Mouse (Mus musculus): ENCODE measurements around the gene Irgc1. TPM values are rescaled to one million over a fixed set of nuclear protein-coding genes. Genes with fewer than 3 reads are reported as not detected.
A peak's percentile ranks its signal among the peaks of the same experiment; 100 is the strongest.

Gene Irgc1
- polyA plus RNA-seq, 2 experiments from 2014 or later: not detected

DNA sequence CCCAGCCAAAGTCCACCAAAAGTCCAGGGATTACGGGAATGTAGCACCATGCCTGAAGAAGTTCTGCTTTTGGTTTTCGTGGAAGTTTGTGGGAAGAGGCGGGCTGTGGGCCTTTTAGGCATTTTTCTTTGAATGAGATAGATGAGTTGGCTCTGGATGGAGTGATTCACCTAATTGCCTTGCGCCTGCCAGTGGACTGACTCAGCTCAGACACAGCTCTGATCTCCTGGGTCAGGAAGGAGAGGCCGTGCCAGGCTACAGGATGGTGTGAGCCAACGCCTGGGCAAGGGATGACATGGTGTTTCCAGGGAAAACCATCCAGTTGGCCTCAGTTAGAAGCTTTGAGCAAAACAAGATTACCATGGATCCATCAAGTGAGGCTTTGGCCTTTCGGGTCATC is 18.3 kb upstream of the Irgc1 start:
- no peak for ATAC-seq

DNA sequence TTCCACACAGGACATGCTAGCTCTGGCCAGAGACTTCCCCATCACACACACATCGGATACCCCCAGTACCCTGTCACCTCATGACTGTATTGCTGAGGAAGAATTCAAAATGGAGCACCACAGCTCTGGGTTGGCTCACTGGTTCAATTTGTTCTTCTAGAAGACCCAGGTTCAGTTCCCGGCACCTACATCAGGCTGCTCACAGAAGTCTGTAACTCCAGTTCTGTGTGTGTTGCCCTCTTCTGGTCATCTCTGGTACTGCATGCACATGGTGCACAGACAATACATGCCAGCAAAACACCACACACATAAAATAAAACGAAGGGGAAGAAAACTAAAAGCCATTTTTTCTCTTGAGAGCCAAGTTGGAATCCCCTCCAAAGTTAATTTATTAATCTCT is 17.0 kb upstream of the Irgc1 start:
- ATAC-seq: no peak

DNA sequence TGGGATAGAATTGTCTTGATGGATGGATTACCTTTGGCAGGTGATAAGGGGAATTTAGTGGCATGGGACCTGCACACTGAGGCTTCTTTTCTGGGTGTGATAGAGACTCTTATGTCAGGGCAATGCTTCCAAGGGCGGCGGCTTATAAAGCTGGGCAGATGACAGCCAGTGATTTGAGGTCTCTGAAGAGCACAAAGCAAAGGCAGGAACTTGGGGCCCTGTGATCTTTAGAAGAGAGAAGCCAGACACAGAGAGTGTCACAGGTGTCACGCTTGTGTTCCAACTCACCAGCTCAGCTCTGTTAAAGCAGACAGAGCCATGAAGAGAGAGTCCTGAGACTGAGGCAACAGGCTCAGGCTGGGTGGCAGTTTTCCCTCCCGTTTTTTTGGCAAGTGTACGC is 15.8 kb upstream of the Irgc1 start:
- peak; percentile 54 for ATAC-seq

DNA sequence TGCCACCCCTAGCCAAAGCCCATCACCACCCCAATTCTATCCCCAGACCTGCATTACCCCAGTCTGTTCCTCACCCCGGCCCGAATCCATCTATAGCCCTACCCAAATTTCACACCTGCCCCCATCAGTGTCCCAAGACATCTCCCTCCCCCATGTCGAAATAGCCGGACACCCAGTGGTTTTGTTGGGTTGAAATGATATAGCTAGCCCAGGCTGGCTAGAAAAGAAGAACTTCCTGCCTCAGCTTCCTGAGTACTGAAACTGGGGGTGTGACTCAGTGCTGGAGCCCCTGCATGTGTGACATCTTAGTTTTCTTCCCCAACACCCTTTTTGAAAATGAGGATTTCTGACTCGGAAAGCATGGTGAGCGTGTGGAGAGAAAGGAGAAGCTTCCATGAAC is 14.7 kb upstream of the Irgc1 start:
- ATAC-seq: no peak

DNA sequence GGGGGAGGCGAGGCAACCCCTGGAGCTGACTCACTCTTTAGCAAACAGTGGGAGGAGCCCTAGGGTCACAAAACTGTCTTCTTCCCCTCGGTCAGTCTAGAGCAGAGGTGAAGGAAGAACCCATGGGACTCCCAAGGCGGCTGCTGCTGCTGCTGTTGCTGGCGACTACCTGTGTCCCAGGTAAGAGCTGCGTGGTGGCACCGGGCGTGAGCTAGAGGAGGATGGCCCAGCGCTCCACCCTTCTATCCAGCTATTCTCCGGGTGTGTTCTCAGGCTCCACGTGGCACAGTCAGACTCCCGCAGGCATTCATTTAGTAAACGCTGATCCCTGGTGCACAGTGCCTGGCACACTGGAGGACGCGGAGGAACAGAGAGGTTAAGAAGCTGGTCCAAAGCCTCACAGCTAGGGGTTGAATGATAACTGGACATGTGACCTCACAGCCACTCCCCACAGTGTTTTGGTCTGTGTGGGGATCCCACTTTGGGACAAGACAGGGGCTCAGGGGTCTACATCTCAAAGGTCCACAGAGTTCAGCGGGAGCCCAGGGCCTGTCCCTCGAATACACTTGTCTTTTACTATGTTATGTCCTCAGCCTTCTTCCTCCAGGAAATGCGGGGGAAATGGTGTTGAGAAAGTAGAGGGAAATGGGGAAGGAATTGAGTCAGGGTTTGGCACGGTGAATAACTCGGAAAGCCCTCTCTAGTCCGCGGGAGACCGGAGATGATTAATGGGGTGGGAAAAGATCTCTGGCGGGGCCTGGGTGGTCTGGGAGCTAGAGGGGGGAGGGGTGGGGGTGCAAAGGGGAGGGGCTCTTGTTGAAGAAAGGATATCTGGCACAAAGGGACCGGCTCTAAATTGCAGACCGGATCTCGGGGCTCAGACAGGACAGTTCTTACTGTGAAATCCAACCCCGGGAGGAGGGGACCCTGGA is 10.6 kb upstream of the Irgc1 start, which contains the start of gene Plaur:
Gene Plaur, plus strand, starts transcription at position 97 of the 932 bp plus-strand sequence.
- no peak for ATAC-seq

DNA sequence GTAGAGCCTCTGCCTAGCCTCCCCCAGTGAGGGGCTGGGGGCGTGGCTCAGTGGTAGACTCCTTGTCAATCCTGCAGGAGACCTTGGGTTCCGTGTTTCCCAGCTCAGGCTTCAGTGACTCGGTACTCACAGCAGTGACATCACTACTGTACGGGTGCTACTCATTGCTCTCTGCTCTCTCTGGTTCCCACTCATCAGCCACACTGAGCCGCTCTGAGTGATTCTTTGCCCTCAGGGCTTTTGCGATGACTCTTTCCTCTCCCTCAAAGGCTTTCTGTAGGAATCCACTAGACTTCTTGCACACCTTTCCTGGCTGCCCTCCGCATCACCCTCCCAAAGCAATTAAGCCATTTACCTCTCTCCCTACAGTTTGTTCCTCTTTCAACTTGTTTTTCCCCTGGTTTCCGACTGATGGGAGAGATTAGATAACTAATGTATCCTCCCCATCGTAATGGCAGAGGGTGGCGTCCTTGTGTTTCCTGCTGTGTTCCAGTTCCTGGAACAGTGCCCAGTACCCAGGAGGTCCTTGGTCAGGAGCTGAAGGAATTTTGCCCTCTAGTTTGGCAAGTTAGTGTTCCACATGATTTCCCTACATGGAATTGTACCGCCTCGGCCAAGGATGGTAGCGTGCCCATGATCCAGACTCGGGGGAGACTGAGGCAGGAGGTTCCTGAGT is 9.4 kb upstream of the Irgc1 start:
- ATAC-seq: no peak

DNA sequence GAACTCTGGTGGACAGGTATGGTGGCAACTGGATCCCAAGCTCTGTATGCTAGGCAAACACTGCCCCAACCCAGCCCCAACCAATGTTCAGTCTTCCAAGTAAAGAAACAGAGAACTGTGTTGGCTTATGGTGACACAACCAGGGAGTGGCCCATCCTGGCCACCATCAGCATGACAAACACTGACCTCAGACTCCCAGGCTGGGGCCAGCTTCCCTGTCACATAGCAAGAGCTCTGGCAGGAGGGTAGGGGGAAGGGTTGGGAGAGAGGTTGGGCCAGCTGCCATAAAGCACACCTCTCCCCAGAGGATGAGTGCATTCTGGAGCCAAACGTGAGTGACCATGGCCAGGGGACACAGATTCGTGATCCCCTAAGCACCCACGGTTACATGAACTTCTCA is 7.7 kb upstream of the Irgc1 start:
- no peak for ATAC-seq

DNA sequence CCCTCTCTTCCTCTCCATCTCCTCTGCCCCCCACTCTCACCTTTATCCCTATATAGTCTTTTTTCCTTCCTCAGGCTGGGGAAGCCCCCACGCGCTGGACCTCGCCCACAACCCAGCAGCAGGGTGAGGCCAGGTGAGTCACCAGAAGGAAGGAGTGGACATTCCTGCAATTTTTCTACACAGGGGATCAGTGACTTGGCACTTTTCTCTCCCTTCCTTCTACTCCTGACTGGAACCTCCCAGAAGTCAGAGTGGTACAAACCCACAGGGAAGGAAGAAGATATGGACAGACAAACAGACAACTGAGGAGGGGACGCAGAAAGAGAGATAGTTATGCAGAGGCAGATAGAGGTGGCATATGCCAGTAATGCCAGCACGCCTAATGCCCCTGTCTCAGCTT is 7.3 kb upstream of the Irgc1 start:
- no peak for ATAC-seq

DNA sequence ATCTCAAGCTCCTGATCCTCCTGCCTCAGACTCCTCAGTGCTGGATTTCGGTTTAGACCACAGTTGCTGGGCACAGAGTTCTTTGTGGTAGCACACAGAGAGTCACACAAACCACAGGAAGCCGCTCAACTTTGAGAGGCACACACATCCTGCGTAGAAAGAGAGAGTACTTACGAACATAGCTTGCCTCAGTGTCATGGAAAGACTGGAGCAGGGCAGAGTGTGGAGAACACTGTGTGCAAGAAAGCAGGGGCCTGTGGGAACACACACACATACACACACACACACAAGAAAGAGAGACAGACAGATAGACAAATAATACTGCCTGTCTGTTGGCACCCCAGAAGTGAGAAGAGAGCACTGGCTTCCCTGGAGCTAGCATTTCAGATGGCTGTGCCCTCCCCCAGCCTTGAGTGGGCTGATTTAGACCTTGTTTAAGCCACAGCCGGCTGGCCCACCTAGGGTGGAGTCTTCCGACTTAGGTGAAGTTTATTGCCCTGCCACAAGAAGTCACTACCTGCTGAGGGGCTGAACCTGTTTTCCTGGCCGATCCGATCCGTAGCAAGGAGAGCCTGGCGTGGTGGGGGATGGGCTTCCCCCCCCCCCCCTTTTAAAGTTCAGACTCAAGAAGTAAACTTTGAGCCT is 5.8 kb upstream of the Irgc1 start:
- peak; percentile 97 for ATAC-seq

DNA sequence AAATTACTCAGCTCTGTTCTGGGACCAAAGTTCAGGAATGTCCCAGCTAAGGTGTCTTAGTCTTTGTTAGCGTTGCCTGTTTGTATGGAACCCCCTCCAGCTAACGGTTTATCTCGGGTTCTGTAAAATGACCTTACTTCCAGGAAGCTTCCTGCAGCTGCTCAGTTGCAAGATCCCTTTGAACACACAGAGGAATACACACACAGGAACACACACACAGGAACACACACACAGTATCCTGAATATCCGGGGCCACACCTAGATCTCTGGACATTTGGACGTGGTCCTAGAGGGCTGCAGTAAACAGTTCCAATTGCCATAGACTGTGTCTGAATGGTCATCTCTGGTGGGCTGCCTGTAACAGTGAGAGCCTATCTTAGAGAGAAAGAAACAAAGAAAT is 3.6 kb upstream of the Irgc1 start:
- ATAC-seq: no peak

DNA sequence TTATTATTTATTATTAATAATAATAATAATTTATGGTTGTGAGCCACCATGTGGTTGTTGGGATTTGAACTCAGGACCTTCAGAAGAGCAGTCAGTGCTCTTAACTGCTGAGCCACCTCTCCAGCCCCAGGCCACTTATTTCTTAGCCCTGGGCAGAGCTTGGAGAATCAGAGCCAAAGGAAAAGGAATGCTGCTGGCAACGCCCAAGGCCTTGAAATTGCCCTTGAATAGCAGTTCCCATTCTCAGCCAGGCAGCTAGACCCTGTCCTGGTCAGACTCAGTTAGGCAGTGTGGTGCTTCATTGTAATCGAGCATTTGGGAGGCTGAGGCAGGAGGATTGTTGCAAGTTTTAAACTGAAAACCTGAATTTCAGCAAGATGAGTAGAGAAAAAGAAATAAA is 2.1 kb upstream of the Irgc1 start:
- no peak for ATAC-seq

DNA sequence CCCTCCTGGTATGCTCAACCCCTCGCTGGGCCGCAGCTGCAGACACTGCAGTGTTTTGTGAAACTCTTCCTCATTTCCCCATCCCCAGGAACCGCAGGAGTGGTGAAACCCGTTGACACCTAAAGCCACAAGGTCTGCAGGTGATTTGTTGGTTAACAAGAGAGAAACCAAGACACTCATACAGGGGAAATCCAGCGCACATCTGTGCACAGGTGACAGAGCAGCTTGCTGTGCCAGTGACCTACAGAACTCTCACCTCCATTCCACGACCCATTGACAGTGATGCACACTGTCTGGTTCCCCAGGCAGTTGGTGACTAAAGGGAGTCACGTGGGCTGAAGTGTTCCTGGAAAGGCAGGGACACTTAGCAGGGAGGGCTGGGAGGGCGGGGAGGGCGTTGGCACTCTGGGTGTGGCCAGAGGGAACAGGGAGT is 1.5 kb downstream of the Irgc1 start:
- no peak for ATAC-seq

DNA sequence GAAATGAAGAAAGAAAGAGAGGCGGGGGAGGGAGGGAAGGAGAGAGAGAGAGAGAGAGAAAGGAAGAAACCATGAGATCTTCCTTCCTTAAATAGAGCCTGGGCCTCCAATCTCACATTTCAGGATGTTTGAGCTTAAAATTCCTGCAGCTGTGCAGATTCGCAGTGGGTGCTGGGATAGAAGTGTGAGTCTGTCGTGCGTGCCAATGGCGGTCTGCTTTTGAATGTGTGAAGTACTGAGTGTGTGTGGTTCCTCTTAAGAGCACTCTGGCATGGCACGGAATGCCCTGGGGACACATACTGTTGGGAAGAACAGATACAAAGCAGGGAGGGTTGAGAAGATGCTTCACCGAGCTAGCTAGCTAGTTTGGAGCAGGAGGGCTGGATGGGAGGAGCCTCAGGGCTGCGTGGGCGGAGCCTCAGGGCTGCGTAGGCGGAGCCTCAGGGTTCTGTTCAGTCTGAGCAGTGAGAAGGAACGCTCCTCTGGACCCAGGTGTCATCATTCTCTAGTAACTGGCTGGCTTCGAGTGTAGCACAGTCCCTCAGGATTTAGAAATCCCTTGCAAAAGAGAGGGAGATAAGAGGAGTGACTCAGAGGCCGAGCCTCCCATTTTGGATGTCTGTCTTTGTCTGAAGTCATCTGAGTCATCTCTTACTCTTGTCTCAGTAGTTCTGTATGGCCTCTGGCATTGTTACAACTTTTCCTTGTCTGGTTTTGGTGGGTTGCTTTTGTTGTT is 3.1 kb downstream of the Irgc1 start:
- ATAC-seq: no peak

DNA sequence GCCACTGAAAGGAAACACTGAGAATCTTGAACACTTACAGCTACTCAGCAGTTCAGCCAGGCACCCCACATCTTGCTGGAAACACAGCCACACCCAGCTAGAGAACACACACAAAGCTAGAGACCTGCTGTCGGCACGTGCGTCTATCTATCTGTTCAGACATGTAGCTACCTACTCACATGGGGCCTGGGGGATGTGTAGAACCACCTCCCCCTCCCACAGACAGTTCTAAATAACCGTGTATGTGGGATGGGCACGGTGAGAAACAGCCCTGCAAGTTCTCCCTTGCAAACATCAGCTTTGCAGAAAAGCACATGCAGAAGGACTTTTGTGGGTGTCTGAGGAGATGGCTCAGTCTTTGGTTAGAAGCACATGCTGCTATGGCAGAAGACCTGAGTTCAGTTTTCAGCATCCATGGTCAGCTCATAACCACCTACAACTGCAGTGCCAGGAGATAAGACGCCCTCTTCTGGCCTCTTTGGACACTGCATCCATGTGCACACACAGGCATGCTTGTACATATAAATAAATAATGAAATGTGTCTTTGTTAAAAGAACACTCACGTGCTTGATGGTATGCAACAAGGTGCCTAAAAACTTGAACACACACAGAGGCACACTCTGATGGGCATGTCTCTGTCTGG is 5.3 kb downstream of the Irgc1 start:
- ATAC-seq: peak; percentile 21

DNA sequence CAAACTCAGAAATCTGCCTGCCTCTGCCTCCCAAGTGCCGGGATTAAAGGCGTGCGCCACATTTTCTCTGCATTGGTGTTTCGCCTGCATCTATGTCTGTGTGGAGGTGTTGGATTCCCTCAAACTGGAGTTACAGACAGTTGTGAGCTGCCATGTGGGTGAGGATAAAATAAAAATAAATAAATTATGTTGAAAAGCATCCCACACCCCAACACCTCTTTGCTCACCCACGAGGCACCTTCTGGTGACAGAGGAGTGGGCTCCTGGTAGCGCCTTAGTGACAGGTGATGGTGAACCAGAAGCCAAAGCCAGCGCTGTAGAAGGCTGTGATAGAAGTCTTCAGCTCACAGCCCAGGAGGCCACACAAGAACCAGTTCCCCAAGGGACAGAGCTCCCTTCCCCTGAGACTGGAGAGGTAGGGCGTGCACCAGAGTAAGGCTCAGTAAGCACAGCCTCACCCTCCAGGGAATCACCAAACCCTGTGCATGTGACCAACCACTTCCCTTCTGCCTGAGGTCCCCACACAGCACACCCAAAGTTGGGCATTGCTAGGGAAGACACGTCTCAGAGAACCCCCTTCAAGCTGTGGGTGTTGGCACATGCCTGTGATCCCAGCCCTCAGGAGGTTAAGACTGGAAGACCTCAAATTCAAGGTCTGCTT is 6.7 kb downstream of the Irgc1 start:
- peak; percentile 17 for ATAC-seq

DNA sequence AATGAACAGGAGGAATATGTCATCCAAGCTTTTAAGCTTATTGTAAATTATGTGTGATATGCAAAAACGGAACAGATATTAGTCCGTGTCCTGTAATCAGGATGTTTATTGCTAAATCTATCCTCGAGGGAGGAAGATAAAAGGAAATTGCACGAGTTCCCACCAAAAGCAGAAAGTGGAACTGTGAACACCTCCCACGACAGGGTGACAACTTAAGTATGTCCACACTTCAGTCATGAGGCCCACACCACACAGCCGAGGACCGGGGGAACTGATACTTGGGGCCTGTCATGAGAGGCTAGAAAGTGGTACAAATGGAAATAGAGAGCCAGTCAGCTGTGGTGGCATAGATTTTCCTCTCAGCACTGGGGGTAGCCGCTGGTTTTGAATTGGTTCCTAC is 9.8 kb downstream of the Irgc1 start:
- no peak for ATAC-seq

DNA sequence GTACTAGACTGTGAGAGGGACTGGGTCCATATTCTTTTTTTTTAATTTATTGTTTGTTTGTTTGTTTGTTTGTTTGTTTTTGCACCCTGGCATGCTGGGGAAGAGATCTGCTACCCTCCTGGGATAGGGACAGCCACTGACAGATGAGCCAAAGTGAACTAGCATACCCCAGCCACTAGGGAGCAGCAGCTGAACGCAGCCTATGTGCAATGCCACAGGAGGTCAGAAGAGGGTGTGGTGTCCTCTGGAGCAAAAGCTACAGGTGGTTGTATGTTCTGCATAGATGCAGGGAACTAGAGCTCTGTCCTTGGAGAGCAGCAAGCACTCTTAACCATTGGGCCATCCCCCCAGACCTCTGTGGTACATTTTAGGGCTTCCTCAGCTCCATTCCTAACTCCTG is 10.3 kb downstream of the Irgc1 start:
- peak; percentile 93 for ATAC-seq

DNA sequence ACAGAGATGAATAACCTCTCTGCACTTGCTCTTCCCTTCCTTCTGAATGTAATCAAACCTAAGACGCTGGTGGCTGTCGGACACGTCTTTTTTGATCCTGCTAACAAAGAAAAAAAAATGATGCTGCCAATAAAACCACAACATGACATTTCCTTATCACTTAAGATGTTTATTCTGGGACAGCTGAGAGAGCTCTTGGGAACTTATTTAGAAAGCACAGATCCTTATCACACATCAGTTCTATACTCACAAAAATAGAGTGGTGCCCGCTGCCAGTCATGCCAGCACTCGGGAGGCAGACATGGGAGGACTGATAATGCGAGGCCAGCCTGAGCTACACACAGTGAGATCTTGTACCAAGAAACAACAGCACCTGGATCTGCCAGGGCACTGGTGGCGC is 12.2 kb downstream of the Irgc1 start:
- ATAC-seq: no peak

DNA sequence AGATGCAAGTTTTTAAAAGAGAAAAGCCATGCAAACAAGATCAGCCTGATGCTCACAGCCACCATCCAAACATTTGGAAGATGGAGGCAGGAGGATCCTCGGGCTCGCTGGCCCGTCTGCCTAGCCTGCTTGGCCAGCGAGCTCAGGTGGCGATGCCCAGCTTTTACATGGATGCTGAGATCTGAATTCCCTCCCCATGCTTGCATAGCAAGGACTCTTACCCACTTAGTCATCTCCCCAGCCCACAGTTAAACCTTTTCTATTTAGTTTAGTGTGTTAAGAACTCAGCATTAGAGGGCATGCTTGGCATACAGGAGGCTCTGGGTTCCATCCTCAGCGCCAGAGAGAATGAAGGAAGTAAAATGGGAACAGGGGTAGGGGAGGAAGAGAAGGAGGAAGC is 12.9 kb downstream of the Irgc1 start:
- ATAC-seq: no peak

DNA sequence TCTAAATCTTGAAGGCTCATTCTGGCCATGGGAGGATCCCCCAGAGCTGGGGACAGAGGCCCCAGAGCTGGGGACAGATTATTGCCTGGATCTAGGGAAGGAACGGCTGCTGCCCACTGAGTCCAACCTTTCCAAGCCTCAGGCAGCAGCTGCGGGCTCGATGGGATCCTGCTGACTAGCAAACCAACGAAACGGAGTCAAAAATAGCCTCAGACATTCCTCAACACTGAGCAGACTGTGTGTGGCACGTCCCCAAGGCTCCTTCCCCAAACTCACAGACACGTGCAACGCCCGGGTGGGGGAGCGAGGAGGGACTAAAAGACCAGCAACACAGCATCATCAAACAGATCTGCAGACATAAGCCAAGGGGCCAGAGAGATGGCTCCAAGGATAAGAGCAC is 14.1 kb downstream of the Irgc1 start:
- no peak for ATAC-seq

DNA sequence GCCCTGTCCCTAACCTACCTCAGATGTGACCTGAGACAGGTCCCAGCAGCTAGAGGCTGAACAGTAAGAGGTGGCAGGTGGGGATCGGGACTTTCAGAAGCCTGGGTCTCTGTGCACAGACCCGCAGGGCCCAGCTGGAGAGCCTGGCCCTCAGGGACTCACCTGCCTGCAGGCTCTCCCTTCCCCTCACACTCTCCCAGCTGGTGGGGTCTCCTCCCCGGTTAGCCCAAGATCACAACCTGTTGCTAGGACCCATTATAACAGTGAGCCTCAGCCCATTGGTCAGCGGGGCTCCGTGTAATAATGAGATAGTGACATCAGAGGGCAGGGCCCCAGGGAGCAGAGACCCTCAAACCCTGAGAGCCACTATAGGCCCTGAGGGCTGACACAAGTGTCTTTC is 16.8 kb downstream of the Irgc1 start:
- no peak for ATAC-seq

DNA sequence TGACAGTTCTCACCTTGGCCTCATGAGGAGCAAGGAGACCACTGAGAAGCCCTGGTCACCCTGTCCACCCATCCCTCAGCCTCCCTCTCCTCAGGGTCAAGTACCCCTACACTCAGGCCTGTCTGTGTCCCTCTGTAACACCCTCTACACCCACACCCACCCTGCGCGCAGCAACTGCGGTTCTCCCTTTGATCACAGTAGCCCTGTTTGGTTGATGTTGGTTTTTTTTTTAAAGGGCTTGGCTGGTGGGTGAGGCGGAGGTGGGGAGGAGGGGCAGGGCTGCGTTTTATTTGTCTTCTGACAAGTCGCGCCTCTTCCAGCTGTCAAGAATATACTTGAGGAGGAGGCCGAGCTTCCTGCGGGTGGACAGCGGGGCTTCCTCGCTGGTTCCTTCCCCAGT is 20.4 kb downstream of the Irgc1 start:
- ATAC-seq: peak; percentile 59

Data from activated CD4-positive, CD25-positive, alpha-beta regulatory T cell, adult 4 months (primary cell).